Mouse (Mus musculus): ENCODE data around the gene R3hdm1. TPM values are rescaled to one million over a fixed set of nuclear protein-coding genes. Genes with fewer than 3 reads are reported as not detected.
A peak's percentile ranks its signal among the peaks of the same experiment; 100 is the strongest.

Gene R3hdm1
- polyA plus RNA-seq, 1 experiment from 2014 or later, result 87.3 TPM

MicroRNAs within 50 kb of the gene (microRNA counts, 519-probe panel; counts per million panel counts)
- microRNA mmu-miR-128, result 5,865 counts per million, percentile 75 among the panel's probes with 10 or more counts

Small RNA genes within 50 kb of the gene (microRNA-seq; reads per million reads assigned to microRNA genes)
- gene Mir128-1, result 2,045 reads per million, percentile 82 among the genes with 10 or more reads in this experiment

Other genes starting within 250 kb of the R3hdm1 start
- 0.83 and 1.1 TPM in 2 replicates for gene Map3k19, start 248.3 kb upstream of the R3hdm1 start, polyA plus RNA-seq (2014; fragmentation: Nextera tagmentation; extraction: Ambion mirVana)
- gene Rab3gap1, start 234.5 kb upstream of the R3hdm1 start, polyA plus RNA-seq (2014; fragmentation: Nextera tagmentation; extraction: Ambion mirVana), result 20.9 and 26.0 TPM in 2 replicates
- 3.6 and 5.0 TPM in 2 replicates for gene Zranb3, start 254 bp upstream of the R3hdm1 start, polyA plus RNA-seq (2014; fragmentation: Nextera tagmentation; extraction: Ambion mirVana)
- gene Ubxn4, start 140.7 kb downstream of the R3hdm1 start, polyA plus RNA-seq (2014; fragmentation: Nextera tagmentation; extraction: Ambion mirVana), result 68.9 and 73.3 TPM in 2 replicates
- 0.17 and 0.33 TPM in 2 replicates for gene Lct, start 225.0 kb downstream of the R3hdm1 start, polyA plus RNA-seq (2014; fragmentation: Nextera tagmentation; extraction: Ambion mirVana)